Mouse (Mus musculus) ES-Bruce4 (cell line): Measurements from ENCODE around the gene Ebna1bp2. TPM values are rescaled to one million over a fixed set of nuclear protein-coding genes. Genes with fewer than 3 reads are reported as not detected.

Experiments
- H3K27ac ChIP-seq: 2 replicates; pipeline ENCODE4 v1.5.1; 2012; ENCODE audit warnings: low read length, inconsistent platforms; ENCODE audit not compliant: insufficient read depth
- H3K27me3 ChIP-seq: 2 replicates; pipeline ENCODE4 v1.6.1; 2012; ENCODE audit warnings: mild to moderate bottlenecking, low read length, inconsistent platforms; ENCODE audit not compliant: control insufficient read depth, poor library complexity, insufficient read depth, severe bottlenecking
- H3K36me3 ChIP-seq: 2 replicates; pipeline ENCODE4 v1.6.1; 2012; ENCODE audit warnings: inconsistent platforms, mild to moderate bottlenecking, low read length, moderate library complexity; ENCODE audit not compliant: control insufficient read depth, poor library complexity, insufficient read depth, severe bottlenecking
- H3K4me1 ChIP-seq: one replicate; pipeline ENCODE4 v1.8.1; 2011; ENCODE audit warnings: low read length; ENCODE audit not compliant: control insufficient read depth, insufficient read depth
- H3K4me3 ChIP-seq: 2 replicates; pipeline ENCODE4 v1.5.1; 2011; ENCODE audit warnings: low read depth, mild to moderate bottlenecking, low read length
- H3K9ac ChIP-seq: 2 replicates; pipeline ENCODE4 v1.6.1; 2012; ENCODE audit warnings: low read depth, mild to moderate bottlenecking, inconsistent platforms; ENCODE audit not compliant: poor library complexity, severe bottlenecking
- H3K9me3 ChIP-seq: replicated peaks from 2 replicates; pipeline ENCODE4 v1.6.1; 2012; ENCODE audit warnings: mild to moderate bottlenecking, low read length, inconsistent platforms; ENCODE audit not compliant: control insufficient read depth, poor library complexity, insufficient read depth, severe bottlenecking
- CTCF ChIP-seq: IDR thresholded peaks from one replicate; pipeline ENCODE4 v1.8.1; 2011; ENCODE audit warnings: low read depth, low read length
- EP300 ChIP-seq: IDR thresholded peaks from 2 replicates; pipeline ENCODE4 v1.6.1; 2011; ENCODE audit warnings: low read depth, low read length; ENCODE audit not compliant: insufficient read depth
- POLR2A ChIP-seq: IDR thresholded peaks from one replicate; pipeline ENCODE4 v1.8.1; 2011; ENCODE audit warnings: low read length; ENCODE audit not compliant: insufficient read depth
- polyA plus RNA-seq: library from polyadenylated mRNA; stranded (reverse); fragments of >200 nt; gene quantifications from 2 replicates; pipeline ENCODE4 v1.2.4, GENCODE M21; 2011; ENCODE audit warnings: low read depth; ENCODE audit not compliant: missing spikeins, insufficient read depth, insufficient read length

Ebna1bp2 gene
- polyA plus RNA-seq = 126 and 137 TPM in 2 replicates

- Histone ChIP-seq H3K4me3 (peak within 1 kb of the TSS; percentile 93), H3K27me3 (no peaks in the 10 kb centered on the region), H3K27ac (no peak within 1 kb of the TSS), H3K4me1 (no peaks in the 10 kb centered on the region), H3K9ac (peak within 1 kb of the TSS; percentile 73), H3K36me3 (peaks cover 23% of the 10 kb centered on the region), H3K9me3 (no peaks in the 10 kb centered on the region)
- TF ChIP-seq POLR2A = no peak
- TF ChIP-seq EP300 = no peak
- TF ChIP-seq CTCF = no peak
These were observed at the start of gene Ebna1bp2, which contains the start of gene Cfap57 for GRCm38 (mm10) chr4:118620279-118620966. Gene Ebna1bp2 (plus strand): TSS chr4:118620799. Gene Cfap57 (minus strand): TSS chr4:118620777.

GRCm38 (mm10) chr4:118571441-118571840 lies 49.2 kb upstream of the Ebna1bp2 start:
- Histone ChIP-seq H3K4me3 (no peak overlapping the region), H3K27me3 (no peaks in the 10 kb centered on the region), H3K27ac (no peak overlapping the region), H3K9me3 (no peaks in the 10 kb centered on the region), H3K36me3 (no peaks in the 10 kb centered on the region), H3K9ac (no peak overlapping the region), H3K4me1 (no peaks in the 10 kb centered on the region)
- TF ChIP-seq EP300 = no peak
- TF ChIP-seq POLR2A = no peak
- no peak for TF ChIP-seq CTCF

- H3K4me1 ChIP-seq = no peaks in the 10 kb centered on the region
- no peak overlapping the region for H3K27ac ChIP-seq
- H3K36me3 ChIP-seq = no peaks in the 10 kb centered on the region
- H3K27me3 ChIP-seq = no peaks in the 10 kb centered on the region
- no peak for TF ChIP-seq EP300
- peak; percentile 95 for TF ChIP-seq CTCF
- H3K9ac ChIP-seq = no peak overlapping the region
- no peaks in the 10 kb centered on the region for H3K9me3 ChIP-seq
- H3K4me3 ChIP-seq = no peak overlapping the region
These were observed 44.5 kb upstream of the Ebna1bp2 start for GRCm38 (mm10) chr4:118576097-118576496.

GRCm38 (mm10) chr4:118579313-118579712 lies 41.3 kb upstream of the Ebna1bp2 start:
- Histone ChIP-seq H3K27me3 (no peaks in the 10 kb centered on the region), H3K9me3 (no peaks in the 10 kb centered on the region), H3K4me1 (peaks cover 2% of the 10 kb centered on the region), H3K4me3 (no peak overlapping the region), H3K36me3 (no peaks in the 10 kb centered on the region), H3K9ac (no peak overlapping the region), H3K27ac (no peak overlapping the region)
- TF ChIP-seq CTCF (peak; percentile 92), EP300 (no peak), POLR2A (no peak)

- H3K27ac ChIP-seq = no peak overlapping the region
These were observed 39.1 kb upstream of the Ebna1bp2 start for GRCm38 (mm10) chr4:118581508-118581907.

GRCm38 (mm10) chr4:118582629-118583028 lies 38.0 kb upstream of the Ebna1bp2 start:
- TF ChIP-seq EP300 = no peak
- TF ChIP-seq CTCF = peak; percentile 50
- peaks cover 6% of the 10 kb centered on the region for H3K4me1 ChIP-seq
- no peak overlapping the region for H3K27ac ChIP-seq
- H3K9me3 ChIP-seq = no peaks in the 10 kb centered on the region
- no peaks in the 10 kb centered on the region for H3K36me3 ChIP-seq
- no peaks in the 10 kb centered on the region for H3K27me3 ChIP-seq
- H3K9ac ChIP-seq = no peak overlapping the region
- H3K4me3 ChIP-seq = no peak overlapping the region

More at GRCm38 (mm10) chr4:118581508-118581907, 39.1 kb upstream of the Ebna1bp2 start:
- no peak overlapping the region for H3K4me3 ChIP-seq
- H3K36me3 ChIP-seq = no peaks in the 10 kb centered on the region
- no peaks in the 10 kb centered on the region for H3K9me3 ChIP-seq
- H3K27me3 ChIP-seq = no peaks in the 10 kb centered on the region
- peaks cover 2% of the 10 kb centered on the region for H3K4me1 ChIP-seq
- no peak overlapping the region for H3K9ac ChIP-seq
- no peak for TF ChIP-seq POLR2A
- TF ChIP-seq CTCF = no peak
- TF ChIP-seq EP300 = no peak
